Mouse (Mus musculus) urinary bladder, postnatal 10 days (tissue): Measurements from ENCODE around the gene Pnck.
A peak's percentile ranks its signal among the peaks of the same experiment; 100 is the strongest.

ENCODE experiments used
- DNase-seq: peaks from one replicate; pipeline ENCODE4 v3.0.0; 2022; ENCODE audit warnings: low spot score

Pnck gene

GRCm38 (mm10) chrX:73659575-73660283 lies at the start of gene Pnck:
Gene Pnck (minus strand): TSS chrX:73660117.
- no peak for DNase-seq

- no peak for DNase-seq
These were observed 40.6 kb upstream of the Pnck start for GRCm38 (mm10) chrX:73700472-73700871.

- no peak for DNase-seq
These were observed 31.2 kb upstream of the Pnck start for GRCm38 (mm10) chrX:73690917-73691629.

- DNase-seq = no peak
These were observed 25.7 kb upstream of the Pnck start for GRCm38 (mm10) chrX:73685629-73686028.

- DNase-seq = no peak
These were observed 25.1 kb upstream of the Pnck start for GRCm38 (mm10) chrX:73684978-73685377.

DNA sequence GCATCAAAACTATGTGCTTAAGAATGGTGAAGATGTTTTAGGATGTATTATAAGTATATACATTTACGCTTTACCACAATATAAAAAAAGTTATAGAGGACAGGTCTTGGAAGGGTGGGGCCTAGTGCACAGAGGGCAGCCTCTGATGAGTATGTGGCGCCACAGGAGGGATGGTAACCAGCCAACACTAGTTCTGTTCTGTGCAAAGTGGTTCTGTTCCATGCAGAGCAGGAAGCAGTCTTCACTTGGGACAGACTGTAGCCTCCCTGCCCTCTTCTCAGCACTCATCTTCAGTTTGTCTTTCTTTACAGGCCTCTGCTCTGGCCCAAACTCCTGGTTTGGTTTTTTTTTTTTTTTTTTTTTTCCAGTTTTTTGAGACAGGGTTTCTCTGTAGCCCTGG lies 24.2 kb upstream of the Pnck start:
- DNase-seq = no peak

DNA sequence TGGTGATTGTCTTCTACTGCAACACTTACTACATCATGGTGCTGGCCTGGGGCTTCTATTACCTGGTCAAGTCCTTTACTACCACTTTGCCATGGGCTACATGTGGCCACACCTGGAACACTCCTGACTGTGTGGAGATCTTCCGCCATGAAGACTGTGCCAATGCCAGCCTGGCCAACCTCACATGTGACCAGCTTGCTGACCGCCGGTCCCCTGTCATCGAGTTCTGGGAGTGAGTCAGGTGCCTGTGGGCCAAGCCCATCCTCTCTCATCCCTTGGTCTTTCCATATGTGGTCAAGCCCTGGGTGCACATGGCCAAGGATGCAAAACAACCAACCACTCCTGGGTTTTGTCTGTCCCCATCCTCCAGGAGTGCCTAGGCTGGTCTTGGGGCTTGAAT lies 16.8 kb upstream of the Pnck start:
- no peak for DNase-seq

- no peak for DNase-seq
These were observed 15.3 kb upstream of the Pnck start for GRCm38 (mm10) chrX:73675231-73675630.

GRCm38 (mm10) chrX:73673968-73674661 lies 14.2 kb upstream of the Pnck start:
- no peak for DNase-seq

GRCm38 (mm10) chrX:73673619-73673967 lies 13.7 kb upstream of the Pnck start:
- DNase-seq = no peak

GRCm38 (mm10) chrX:73672879-73673618 lies 13.1 kb upstream of the Pnck start, which contains the start of gene Slc6a8:
Gene Slc6a8 (plus strand): TSS chrX:73673150.
- peak; percentile 18 for DNase-seq

- DNase-seq = no peak
These were observed 12.1 kb upstream of the Pnck start for GRCm38 (mm10) chrX:73672031-73672431.

DNA sequence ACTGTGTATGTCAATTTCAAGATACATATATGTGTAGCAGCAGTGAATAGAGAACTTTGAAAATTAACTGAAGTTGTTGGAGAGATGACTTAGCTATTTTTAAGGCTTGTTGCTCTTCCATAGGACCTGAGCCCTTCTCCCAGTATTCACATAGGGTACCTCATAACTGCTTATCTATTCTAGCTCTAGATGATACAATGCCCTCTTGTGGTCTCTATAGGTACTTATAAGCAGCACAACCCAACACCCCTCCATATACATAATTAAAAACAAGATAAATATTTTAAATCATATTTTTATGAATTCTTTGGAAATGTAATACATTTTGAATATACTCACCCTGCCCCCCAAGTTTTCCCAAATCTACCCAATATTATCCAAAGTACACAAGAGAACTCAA lies 3.2 kb upstream of the Pnck start:
- DNase-seq = no peak

GRCm38 (mm10) chrX:73660284-73660665 lies 358 bp upstream of the Pnck start:
- DNase-seq = no peak

- no peak for DNase-seq
These were observed 862 bp downstream of the Pnck start for GRCm38 (mm10) chrX:73658936-73659574.

GRCm38 (mm10) chrX:73658391-73658790 lies 1.5 kb downstream of the Pnck start:
- DNase-seq = no peak

DNA sequence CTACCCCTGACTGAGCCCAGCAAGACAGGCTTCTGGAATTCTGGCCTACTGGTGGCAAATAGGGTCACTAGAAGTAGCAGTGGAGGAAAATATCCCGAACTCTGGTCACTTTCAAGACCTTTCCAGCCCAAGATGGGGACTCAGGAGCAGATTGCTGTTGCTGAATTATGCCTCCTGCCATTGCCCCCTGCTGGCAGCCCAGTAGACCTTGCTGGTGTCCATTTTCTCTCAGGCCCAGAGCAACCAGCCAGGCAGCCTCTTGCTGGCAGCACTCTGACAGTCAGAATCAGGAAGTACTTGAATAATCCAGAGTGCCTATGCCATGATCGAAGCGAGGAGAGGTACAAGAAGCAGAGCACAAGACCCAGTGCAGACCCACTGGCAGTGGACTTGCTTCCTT lies 4.4 kb downstream of the Pnck start:
- no peak for DNase-seq

DNA sequence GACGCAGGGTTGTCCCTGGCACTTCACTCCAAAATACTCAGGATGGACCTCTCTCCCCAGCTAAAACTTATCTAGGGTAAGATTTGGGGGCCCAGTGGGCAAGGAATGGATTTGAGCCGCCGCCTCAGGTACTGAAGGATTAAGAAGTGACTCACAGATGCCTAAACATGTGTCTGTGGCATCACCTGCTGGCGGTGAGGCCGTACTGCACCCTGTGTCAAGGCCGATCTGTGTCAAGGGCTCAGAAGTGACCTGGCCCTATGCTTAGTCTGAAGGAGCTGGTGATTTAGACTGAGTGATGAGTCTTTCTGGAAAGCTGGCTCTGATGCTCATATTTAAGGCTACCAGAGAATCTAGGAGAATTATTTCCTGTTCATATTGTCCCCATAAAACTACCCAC lies 5.7 kb downstream of the Pnck start:
- DNase-seq = no peak

DNA sequence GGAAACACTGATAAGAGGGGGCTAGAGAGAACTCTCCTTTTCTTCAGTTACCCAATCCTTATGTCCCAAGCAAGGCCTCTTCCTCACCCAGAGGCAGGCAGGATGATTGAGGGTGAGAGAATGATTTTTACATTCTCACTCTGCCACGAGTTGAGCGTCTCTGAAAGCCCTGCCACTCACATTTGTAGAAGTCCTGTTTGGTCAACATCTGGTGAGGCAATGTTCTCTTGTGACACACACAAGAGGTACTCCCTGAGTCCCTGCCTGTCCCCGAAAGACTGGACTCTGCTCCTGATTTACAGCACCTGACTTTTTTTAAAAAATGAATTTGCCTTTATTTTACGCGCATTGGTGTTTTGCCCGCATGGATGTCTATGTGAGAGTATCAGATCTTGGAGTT lies 6.5 kb downstream of the Pnck start:
- no peak for DNase-seq

GRCm38 (mm10) chrX:73650869-73651268 lies 9.0 kb downstream of the Pnck start:
- no peak for DNase-seq

GRCm38 (mm10) chrX:73645121-73645520 lies 14.8 kb downstream of the Pnck start:
- DNase-seq = no peak

- DNase-seq = no peak
These were observed 19.9 kb downstream of the Pnck start for GRCm38 (mm10) chrX:73639901-73640469.
